Mouse (Mus musculus) MEL (cell line): Measurements from ENCODE around the gene Lima1. TPM values are rescaled to one million over a fixed set of nuclear protein-coding genes. Genes with fewer than 3 reads are reported as not detected.

Experiments
- DNase-seq: peaks from one replicate; pipeline ENCODE4 v3.0.0; 2011; ENCODE audit warnings: low read depth, low spot score
- H3K27ac ChIP-seq: 2 replicates; pipeline ENCODE4 v1.5.1; 2012; ENCODE audit warnings: low read depth, mild to moderate bottlenecking, control low read depth, low read length, moderate library complexity; ENCODE audit not compliant: control insufficient read depth
- H3K27me3 ChIP-seq, 2 experiments: fragments of 150-350 bp in 1 of 2; sonication (generic) in 1 of 2; 2 replicates each; pipeline ENCODE4 v1.6.1; 2012; ENCODE audit warnings: low read length in 2 of 2, mild to moderate bottlenecking in 2 of 2, improper control_type of control experiment in 1 of 2, moderate library complexity in 1 of 2; ENCODE audit not compliant: insufficient read depth in 2 of 2, control insufficient read depth in 1 of 2
- H3K36me3 ChIP-seq, 2 experiments: 2 replicates each; pipeline ENCODE4 v1.6.1; 2012 to 2014; ENCODE audit warnings: low read length in 2 of 2, improper control_type of control experiment in 1 of 2, inconsistent platforms in 1 of 2, mild to moderate bottlenecking in 1 of 2; ENCODE audit not compliant: insufficient read depth in 2 of 2, control insufficient read depth in 1 of 2
- H3K4me1 ChIP-seq, 2 experiments: fragments of 150-350 bp in 1 of 2; sonication (generic) in 1 of 2; 2 replicates each; pipeline ENCODE4 v1.6.1; 2012; ENCODE audit warnings: low read length in 2 of 2, improper control_type of control experiment in 1 of 2, mild to moderate bottlenecking in 1 of 2; ENCODE audit not compliant: insufficient read depth in 2 of 2, control insufficient read depth in 1 of 2
- H3K4me3 ChIP-seq, 2 experiments: fragments of 150-350 bp in 1 of 2; sonication (generic) in 1 of 2; 2 replicates each; pipeline ENCODE4 v1.5.1; 2012; ENCODE audit warnings: low read depth in 2 of 2, low read length in 2 of 2, mild to moderate bottlenecking in 2 of 2, moderate library complexity in 2 of 2, control low read depth in 1 of 2, improper control_type of control experiment in 1 of 2; ENCODE audit not compliant: control insufficient read depth in 1 of 2, insufficient read depth in 1 of 2
- H3K79me2 ChIP-seq: 2 replicates; pipeline ENCODE4 v1.6.1; 2012; ENCODE audit warnings: mild to moderate bottlenecking, low read length, moderate library complexity; ENCODE audit not compliant: control insufficient read depth, poor library complexity, insufficient read depth
- H3K9ac ChIP-seq: 2 replicates; pipeline ENCODE4 v1.6.1; 2012; ENCODE audit warnings: low read depth, mild to moderate bottlenecking, control low read depth, low read length, moderate library complexity; ENCODE audit not compliant: control insufficient read depth, poor library complexity, severe bottlenecking
- H3K9me3 ChIP-seq: fragments of 150-350 bp; sonication (generic); replicated peaks from 2 replicates; pipeline ENCODE4 v1.6.1; 2012; ENCODE audit warnings: mild to moderate bottlenecking, low read length, improper control_type of control experiment, moderate library complexity; ENCODE audit not compliant: insufficient read depth
- CHD1 ChIP-seq: IDR thresholded peaks from 2 replicates; pipeline ENCODE4 v1.6.1; 2012; ENCODE audit warnings: low read depth, mild to moderate bottlenecking, inconsistent platforms, low read length, improper control_type of control experiment
- CHD2 ChIP-seq: IDR thresholded peaks from 2 replicates; pipeline ENCODE4 v1.6.1; 2011; ENCODE audit warnings: low read length, improper control_type of control experiment
- E2F4 ChIP-seq: IDR thresholded peaks from 2 replicates; pipeline ENCODE4 v1.6.1; 2011; ENCODE audit warnings: low read depth, low read length, improper control_type of control experiment, borderline replicate concordance
- ETS1 ChIP-seq: IDR thresholded peaks from 2 replicates; pipeline ENCODE4 v1.6.1; 2012; ENCODE audit warnings: low read depth, mild to moderate bottlenecking, inconsistent platforms, low read length, improper control_type of control experiment, moderate library complexity
- HCFC1 ChIP-seq: IDR thresholded peaks from 2 replicates; pipeline ENCODE4 v1.6.1; 2012; ENCODE audit warnings: low read depth, mild to moderate bottlenecking, inconsistent platforms, low read length, improper control_type of control experiment, moderate library complexity
- JUND ChIP-seq: IDR thresholded peaks from 2 replicates; pipeline ENCODE4 v1.6.1; 2011; ENCODE audit warnings: low read depth, mild to moderate bottlenecking, improper control_type of control experiment, low read length
- KAT2A ChIP-seq: conservative IDR thresholded peaks from 2 replicates; pipeline ENCODE4 v1.6.1; 2012; ENCODE audit warnings: low read depth, low read length, improper control_type of control experiment, inconsistent platforms
- MAZ ChIP-seq: IDR thresholded peaks from 2 replicates; pipeline ENCODE4 v1.6.1; 2012; ENCODE audit warnings: low read depth, mild to moderate bottlenecking, inconsistent platforms, low read length, improper control_type of control experiment
- MEF2A ChIP-seq: IDR thresholded peaks from 2 replicates; pipeline ENCODE4 v1.6.1; 2014; ENCODE audit warnings: low read depth, mild to moderate bottlenecking, inconsistent platforms, low read length, improper control_type of control experiment; ENCODE audit not compliant: poor library complexity, insufficient replicate concordance, severe bottlenecking; ENCODE audit errors: extremely low read depth
- MXI1 ChIP-seq: IDR thresholded peaks from 2 replicates; pipeline ENCODE4 v1.6.1; 2011; ENCODE audit warnings: mild to moderate bottlenecking, low read depth, low read length, improper control_type of control experiment
- MYB ChIP-seq: IDR thresholded peaks from 2 replicates; pipeline ENCODE4 v1.6.1; 2011; ENCODE audit warnings: mild to moderate bottlenecking, low read depth, low read length, improper control_type of control experiment
- POLR2AphosphoS5 ChIP-seq: IDR thresholded peaks from 2 replicates; pipeline ENCODE4 v1.6.1; 2012; ENCODE audit warnings: low read depth, borderline replicate concordance, mild to moderate bottlenecking, inconsistent platforms, low read length, moderate library complexity, mixed read lengths
- TAL1 ChIP-seq: IDR thresholded peaks from 2 replicates; pipeline ENCODE4 v1.6.1; 2012; ENCODE audit warnings: mild to moderate bottlenecking, inconsistent platforms, low read length, moderate library complexity, mixed read lengths
- TCF12 ChIP-seq: IDR thresholded peaks from 2 replicates; pipeline ENCODE4 v1.6.1; 2014; ENCODE audit warnings: low read depth, mild to moderate bottlenecking, inconsistent platforms, low read length, improper control_type of control experiment, moderate library complexity
- ZC3H11A ChIP-seq: IDR thresholded peaks from 2 replicates; pipeline ENCODE4 v1.6.1; 2012; ENCODE audit warnings: low read depth, mild to moderate bottlenecking, inconsistent platforms, low read length, improper control_type of control experiment
- polyA plus RNA-seq, 2 experiments: library from polyadenylated mRNA; stranded (reverse) in 1 of 2; unstranded in 1 of 2; fragments of >175 nt in 1 of 2; fragments of >200 nt in 1 of 2; gene quantifications; 2 replicates each; pipeline versions ENCODE4 v1.2.1 to v1.2.4; 2012; ENCODE audit warnings: low replicate concordance in 2 of 2, low read depth in 1 of 2; ENCODE audit not compliant: insufficient read length in 2 of 2, insufficient read depth in 1 of 2, missing spikeins in 1 of 2
- total RNA-seq: library from RNA; depleted of rRNA; stranded (reverse); fragments of 300-350 nt; gene quantifications from 2 replicates; pipeline ENCODE4 v1.2.3, GENCODE M21; 2012

Gene Lima1
- total and polyA plus RNA-seq, 3 experiments, result 1.1 to 7.9 TPM; not detected in 1

DNA sequence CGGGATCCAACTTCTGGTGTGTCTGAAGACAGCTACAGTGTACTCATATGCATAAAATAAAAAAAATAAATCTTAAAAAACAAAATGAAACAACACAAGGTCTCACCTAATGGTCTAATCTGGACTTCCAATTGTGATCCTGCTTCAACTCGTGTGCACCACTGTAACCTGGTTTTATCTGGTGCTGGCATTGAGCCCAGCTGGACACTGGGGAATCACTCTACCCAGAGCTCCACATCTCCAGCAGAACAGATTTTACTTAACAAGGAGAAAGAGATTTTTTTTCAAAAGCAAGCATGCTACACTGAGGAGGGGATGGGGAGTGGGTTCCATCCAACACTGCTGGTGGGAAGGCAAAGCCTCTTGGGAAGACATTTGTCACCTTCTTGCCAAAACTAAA lies 47.2 kb downstream of the Lima1 start:
- H3K4me1 ChIP-seq, result no peaks in the 10 kb centered on the region
- H3K36me3 ChIP-seq, result no peaks in the 10 kb centered on the region
- TF ChIP-seq ETS1 (no peak), MEF2A (no peak), MXI1 (no peak)
- TF ChIP-seq, all 39 proteins: peak for 0
- H3K4me3 ChIP-seq, result no peak overlapping the region
- no peak overlapping the region for H3K9ac ChIP-seq
- H3K79me2 ChIP-seq, result no peaks in the 10 kb centered on the region
- H3K27ac ChIP-seq, result no peak overlapping the region
- H3K9me3 ChIP-seq, result no peaks in the 10 kb centered on the region
- DNase-seq, result no peak
- H3K27me3 ChIP-seq, result peaks cover 7% of the 10 kb centered on the region in 2 experiments

DNA sequence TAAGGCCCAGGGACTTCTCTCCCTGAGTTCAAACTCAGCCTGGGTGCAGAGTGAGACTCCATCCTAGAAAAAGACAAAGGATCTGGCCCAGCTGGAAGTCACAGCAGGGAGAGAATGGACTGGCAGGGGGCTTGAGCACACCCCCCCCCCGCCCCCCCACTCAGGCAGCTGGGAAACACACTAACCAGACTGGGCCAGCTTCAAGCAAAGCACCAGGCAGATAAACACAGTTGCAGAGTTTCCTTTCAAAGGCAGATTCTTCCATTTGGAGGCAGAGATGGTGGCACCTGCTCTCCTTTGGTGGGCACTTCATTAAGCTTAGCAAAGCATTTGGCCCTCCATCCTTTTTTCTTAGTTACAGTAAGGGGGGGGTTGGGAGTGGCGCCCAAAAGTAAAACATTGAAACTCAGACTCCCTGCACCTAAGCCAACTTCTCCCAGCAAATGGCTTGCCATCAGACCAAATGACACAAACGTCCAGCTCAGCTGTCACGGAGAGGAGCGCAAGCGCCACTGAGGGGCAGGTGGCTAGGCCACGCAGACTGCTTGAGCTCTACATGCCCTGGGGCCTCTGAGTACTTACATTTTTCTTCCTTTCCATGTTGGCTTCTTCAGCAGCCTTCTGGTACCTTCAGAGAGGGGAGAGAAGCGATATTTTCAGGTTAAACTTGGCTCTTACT lies 48.9 kb downstream of the Lima1 start:
- no peak overlapping the region for H3K9ac ChIP-seq
- H3K36me3 ChIP-seq, result no peaks in the 10 kb centered on the region
- TF ChIP-seq POLR2AphosphoS5 (no peak), TCF12 (no peak), MYB (no peak), TAL1 (no peak), JUND (no peak), KAT2A (no peak), MAZ (no peak), CHD1 (no peak), E2F4 (no peak), CHD2 (no peak), HCFC1 (no peak), ZC3H11A (no peak)
- no peaks in the 10 kb centered on the region for H3K9me3 ChIP-seq
- no peak overlapping the region for H3K4me3 ChIP-seq
- H3K79me2 ChIP-seq, result no peaks in the 10 kb centered on the region
- H3K4me1 ChIP-seq, result no peaks in the 10 kb centered on the region
- DNase-seq, result no peak
- H3K27me3 ChIP-seq, result peaks cover 7% of the 10 kb centered on the region in 2 experiments; a peak in 3 of 4 replicates
- H3K27ac ChIP-seq, result no peak overlapping the region

DNA sequence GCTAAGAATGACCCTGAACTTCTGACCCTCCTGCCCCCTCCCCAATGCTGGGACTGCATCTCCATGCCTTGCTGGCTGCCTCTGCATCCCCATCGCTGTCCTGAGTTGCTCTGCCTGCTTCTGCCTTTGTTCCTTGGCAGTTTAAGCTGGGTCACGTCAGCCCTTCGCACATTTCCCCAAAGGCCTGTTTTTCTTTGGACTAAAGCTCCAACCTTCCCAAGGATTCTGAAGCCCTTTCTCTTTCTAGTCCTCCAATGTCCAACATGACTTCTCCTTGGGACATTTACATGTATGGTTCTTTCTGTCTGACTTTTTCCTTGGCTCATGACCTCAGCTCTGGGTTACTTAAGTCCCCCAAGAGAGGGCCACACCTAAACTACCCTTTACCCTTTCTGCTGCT lies 50.0 kb downstream of the Lima1 start:
- Histone ChIP-seq H3K4me3 (no peak overlapping the region), H3K27me3 (peaks cover 3 to 6% of the 10 kb centered on the region in 2 experiments; a peak in 2 of 4 replicates), H3K9me3 (no peaks in the 10 kb centered on the region), H3K4me1 (0 out of 4 replicates have a peak, but pooled peaks cover 0 to 3% of the 10 kb centered on the region in 2 experiments), H3K27ac (no peak overlapping the region), H3K79me2 (no peaks in the 10 kb centered on the region), H3K36me3 (no peaks in the 10 kb centered on the region), H3K9ac (no peak overlapping the region)
- no peak for DNase-seq
- TF ChIP-seq ETS1, result no peak
